Mouse (Mus musculus) gastrocnemius, postnatal 4 days (tissue): Measurements from ENCODE around the gene Tbc1d7. TPM values are rescaled to one million over a fixed set of nuclear protein-coding genes. Genes with fewer than 3 reads are reported as not detected.

Source experiments
- DNase-seq, 2 experiments: peaks; one replicate each; pipeline ENCODE4 v3.0.0; 2021 to 2022; ENCODE audit warnings: low spot score in 2 of 2, mixed read lengths in 2 of 2
- long read RNA-seq, 2 experiments: library from polyadenylated mRNA; stranded (forward); transcript quantifications; one replicate each; pipeline ENCODE4 v2.0.0; 2021
- total RNA-seq, 2 experiments: library from RNA; stranded (reverse); gene quantifications; 2 replicates each; pipeline ENCODE4 v1.2.3; 2021

The Tbc1d7 gene
- total RNA-seq = 10 to 100 TPM; 24.0 to 26.8 TPM
- long read RNA-seq, experiment 1, transcript Tbc1d7-202 (8 exons, 1,246 nt) = major isoform, 26 of 45 reads
- long read RNA-seq, experiment 1, partial matches to known transcripts = 2 of 45 reads
- long read RNA-seq, experiment 1, other reads (novel, unspliced or antisense) = 13 of 45 reads
- long read RNA-seq, experiment 2, transcript Tbc1d7-202 (8 exons, 1,246 nt) = major isoform, 20 of 36 reads
- long read RNA-seq, experiment 2, partial matches to known transcripts = 2 of 36 reads
- long read RNA-seq, experiment 2, other reads (novel, unspliced or antisense) = 11 of 36 reads

DNA sequence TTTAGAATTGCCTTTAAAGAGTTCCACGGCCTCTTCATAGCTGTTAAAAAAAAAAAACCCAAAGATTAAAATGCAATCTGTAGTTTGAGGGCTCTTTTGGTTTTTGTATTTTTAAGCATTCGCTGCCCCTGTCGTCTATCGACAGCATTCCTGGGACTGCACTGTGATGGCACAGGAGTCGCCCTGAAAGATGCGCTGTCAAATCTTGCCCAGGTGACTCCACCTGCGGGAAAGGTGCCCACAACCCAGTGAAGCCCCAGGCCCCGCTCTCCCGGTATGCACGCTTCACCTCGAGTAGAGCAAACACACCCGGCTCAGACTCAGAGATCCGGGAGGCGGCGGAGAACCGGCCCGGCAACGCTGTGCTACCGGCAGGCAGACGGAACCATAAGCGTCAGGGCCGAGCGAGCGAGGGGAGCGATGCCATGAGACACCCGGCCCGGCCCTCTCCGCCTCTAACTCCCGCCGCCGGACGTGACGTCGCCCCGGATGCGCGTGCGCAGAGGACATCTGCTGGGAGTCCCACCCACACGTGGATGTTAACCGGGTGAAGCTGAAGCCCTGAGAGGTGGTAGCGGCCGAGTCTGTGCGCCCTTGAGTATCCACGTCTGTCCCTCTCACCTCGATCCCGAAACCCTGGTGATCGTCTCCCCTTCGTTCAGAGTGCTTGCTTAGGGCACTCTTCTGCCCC is at the start of gene Tbc1d7:
Gene Tbc1d7 (minus strand): TSS at position 482 of the 691 bp plus-strand sequence.
- peak; percentile 99 to 100 for DNase-seq

DNA sequence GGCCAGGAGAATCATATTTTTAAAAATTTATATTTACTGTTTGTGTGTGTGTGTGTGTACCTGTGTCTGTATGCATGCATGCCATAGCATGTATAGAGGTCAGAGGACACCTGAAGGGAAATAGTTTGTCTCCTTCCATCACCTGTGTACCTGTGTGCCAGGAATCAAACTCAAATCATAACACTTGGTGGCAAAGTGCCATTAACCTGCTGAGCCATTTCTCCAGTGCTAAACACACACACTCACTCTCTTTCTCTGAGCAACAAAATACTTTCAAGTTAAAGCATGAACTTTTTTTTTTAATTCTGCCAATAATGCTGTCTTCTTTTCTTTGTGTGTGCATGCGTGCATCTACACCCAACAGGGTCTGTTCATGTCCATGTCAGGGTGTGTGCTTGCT is 49.3 kb upstream of the Tbc1d7 start:
- no peak for DNase-seq

DNA sequence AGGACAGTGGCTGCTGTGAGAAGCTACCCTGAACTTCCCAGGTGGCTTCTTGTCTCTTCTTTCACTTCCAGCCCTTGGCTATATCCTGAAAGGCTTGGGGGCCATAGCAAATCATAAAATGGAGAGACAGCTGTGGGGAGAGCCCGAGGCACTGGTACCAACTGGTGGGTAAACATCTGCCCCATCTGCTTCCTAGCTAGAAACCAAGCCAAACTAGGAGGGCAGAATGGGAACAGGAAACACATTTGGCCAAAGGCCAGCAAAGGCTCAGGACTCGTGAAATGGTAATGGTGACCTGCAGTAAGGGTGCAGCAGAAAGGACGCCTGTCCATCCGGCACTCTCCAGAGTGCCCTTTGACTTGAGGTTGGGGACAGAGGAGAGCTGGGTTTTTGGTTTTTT is 47.5 kb upstream of the Tbc1d7 start:
- DNase-seq = no peak

DNA sequence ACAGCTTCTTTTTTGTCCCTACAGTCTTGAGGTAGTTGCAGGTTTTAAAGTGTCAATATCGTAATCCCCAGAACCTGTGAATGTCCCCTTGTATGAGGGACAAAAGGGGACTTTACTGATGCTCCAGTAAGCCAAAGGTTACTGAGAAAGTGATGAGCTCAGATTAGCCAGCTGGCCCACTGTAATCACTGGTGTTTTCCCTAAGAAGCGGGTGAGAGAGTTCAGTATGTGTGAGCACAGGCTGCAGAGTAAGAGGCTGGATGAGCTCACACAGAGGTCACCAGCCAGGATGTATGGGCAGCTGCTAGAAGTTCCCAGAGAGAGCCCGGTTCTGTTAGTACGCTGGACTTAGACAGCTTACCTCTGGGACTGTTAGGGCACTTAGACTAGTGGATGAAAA is 47.0 kb upstream of the Tbc1d7 start:
- no peak for DNase-seq

DNA sequence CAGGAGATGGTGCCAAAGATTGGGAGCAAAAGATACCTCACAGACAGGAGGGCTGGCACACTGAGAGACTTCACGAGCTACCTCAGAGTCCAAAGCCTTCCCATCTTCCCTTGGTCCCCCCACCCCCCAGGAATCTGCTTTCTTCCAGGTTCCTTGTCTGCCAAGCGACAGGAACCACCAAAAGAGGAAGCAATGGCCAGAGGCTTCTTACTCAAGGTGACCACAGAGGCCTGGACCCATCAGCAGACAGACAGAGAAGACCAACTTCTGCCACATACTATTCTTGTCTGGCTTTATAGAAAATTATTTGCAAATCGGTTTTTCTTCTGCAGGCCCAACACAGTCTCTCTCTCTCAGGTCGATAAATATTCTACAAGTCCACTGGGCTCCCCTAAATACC is 46.4 kb upstream of the Tbc1d7 start:
- no peak for DNase-seq

DNA sequence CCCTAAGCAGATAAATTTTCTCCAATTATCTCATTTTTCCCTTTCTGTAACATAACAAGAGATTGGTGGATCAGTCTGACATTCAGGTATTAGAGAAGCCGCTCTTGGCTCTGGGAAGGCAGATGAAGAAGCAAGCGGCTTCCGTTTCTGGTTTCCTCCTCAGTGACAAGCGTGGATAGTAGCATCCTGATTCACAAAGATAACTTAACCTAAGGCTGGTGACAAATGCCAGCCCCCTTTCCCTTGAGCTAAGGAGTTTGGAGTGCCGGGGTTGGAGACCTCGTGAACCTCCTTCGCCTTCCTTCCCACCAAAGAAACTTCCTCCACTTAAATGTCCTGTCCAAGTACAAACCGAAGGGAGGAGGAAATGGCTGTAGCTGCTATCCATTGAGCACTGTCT is 45.8 kb upstream of the Tbc1d7 start:
- no peak for DNase-seq

DNA sequence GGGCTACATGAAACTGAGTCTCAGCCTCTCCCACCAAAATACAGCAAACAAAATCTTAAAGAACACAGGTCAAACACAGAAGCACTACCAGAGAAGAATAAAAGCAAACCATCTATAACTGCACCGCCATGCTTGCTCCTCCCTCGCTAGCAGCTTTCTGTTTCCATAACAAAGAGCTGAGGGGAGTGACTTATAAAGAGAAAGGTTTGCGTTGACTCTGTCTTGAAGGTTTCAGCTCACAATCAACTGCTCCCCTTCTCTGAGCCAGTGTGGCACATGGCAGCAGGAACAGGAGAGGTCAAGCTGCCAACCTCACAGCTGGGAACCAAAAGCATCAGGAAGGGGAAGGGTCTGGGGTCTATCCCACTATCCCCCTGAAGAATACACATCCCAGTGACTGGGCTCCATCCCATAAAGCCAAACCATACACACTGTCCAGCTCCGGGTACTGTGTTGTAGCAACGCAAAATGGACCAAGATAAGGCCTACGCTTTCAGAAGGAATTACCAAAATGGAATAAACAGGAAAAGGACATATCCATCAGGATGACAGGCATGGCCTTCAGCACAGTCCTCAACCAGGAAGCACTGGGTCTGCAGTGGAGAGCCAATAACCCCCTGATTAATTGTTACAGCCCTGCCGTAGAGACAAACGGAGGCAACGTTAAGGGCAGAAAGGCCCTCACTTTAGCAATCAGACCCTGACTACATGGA is 44.8 kb upstream of the Tbc1d7 start:
- no peak for DNase-seq

DNA sequence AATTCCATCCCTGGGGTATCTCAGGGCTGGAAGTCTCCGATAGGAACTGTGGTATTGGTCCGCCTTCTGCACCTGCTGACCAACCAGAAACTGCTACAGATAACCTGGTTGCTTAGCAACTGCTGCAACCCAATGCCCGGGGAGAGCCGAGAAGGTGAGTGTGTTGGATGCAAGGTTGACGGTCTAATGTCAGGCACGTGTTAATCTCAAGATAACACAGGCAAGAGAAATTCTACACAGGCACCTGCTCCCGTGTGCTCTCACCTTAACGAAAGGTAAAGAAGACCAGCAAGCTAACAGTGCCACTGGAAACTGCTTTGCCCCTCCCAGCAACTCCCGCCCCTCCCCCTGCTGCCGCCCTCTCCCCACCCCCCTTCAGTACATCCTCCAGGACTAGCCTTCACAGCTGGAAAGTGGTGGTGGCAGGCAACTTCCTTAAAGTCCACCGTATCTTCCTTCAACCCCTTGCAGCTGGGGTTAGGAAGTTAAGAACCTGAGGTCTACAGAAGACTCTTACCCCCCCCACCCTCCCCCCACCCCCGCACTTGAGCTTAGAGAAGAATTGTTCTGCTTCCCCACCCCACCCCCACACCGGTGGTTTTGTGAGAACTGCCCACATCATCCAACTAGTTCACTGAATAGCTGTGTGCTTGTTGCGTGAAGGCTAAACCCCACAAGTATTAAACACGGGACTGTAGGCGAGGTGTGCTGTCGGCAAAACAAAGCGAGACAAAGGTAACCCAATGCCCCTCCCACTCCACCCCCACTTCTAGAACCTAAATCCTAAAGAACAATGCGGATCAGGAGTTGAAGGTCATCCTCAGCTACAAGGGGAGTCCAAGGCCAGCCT is 44.1 kb upstream of the Tbc1d7 start:
- DNase-seq = no peak

DNA sequence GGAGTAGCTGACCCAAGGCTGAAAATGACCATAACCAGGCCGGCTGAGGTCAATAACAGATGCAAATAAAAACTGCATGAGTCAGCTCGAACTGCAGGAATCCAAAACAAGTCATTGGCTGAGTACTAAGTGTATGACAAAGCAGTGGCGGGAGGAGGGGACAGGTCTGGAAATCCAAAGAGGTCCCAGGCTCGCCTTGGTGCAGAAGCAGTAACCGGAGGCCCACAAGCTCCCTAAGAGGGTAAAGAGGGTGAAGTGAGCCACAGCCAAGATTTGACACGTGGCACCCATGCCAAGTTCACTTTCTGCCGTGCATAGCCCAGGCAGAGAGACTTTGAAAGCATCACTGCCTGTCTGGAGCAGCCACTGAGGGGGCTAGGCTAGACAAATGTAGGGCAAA is 41.0 kb upstream of the Tbc1d7 start:
- peak in 1 of 2 experiments; percentile 36 for DNase-seq

DNA sequence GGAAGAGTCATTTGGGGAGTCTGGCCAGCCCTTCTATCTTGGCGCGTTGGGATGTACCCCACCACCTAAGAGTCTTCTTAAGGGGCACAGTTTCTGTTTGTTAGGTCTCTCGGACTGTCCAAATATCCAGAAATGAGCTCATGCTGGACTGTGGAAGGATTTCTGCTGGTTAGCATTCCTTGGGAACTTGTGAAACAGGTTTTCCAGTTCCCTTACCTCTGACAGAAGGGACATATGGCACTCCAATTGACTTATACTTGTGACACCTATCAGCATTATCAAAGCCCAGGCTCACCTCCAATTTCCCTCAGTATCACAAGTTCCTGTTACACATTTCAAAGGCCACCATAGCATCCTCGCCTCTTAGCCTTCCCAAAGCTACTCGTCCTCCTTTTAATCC is 39.7 kb upstream of the Tbc1d7 start:
- no peak for DNase-seq

DNA sequence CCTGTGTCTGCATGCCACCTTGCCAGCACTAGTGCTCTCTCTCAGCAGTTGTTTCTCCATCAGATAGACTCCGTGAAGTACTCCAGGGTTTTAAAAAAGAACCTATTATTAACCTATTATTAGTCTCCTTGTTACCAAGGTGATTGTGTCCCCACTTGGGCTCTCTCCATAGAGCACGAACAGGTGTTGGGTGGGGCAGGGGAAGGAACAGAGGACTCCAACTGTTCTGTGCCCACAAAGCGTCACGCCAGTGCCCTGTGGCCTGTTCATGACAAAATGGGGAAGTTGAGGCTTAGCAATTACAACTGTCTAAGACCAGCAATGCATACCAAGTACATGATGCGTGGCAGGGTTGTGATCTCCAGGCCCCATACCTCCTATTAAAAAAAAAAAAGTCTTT is 38.3 kb upstream of the Tbc1d7 start:
- no peak for DNase-seq

DNA sequence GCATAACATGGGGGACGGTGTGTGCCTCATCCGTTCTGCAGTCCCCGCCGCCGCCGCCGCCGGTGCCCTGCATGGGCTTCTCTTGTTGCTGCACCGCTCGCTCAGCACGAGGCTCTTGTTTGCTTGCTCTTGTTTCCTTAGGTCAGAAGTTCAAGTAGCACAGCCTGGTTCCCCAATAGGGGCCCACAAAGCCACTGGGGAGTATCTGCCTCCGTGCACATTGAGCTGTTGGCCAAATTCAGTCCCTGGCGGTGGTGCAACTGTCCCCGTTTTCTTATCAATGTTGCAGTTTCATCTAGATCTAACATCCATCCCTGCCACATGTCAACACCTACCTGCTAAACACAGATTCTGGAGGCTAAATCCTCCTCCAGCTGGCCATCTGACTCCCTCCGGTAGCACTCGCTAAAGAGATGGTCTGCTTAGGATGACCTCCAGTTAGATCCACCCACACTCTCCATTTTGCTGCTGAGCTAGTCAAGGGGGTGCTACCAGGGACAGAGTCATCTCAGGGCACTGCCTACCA is 37.7 kb upstream of the Tbc1d7 start:
- DNase-seq = no peak

DNA sequence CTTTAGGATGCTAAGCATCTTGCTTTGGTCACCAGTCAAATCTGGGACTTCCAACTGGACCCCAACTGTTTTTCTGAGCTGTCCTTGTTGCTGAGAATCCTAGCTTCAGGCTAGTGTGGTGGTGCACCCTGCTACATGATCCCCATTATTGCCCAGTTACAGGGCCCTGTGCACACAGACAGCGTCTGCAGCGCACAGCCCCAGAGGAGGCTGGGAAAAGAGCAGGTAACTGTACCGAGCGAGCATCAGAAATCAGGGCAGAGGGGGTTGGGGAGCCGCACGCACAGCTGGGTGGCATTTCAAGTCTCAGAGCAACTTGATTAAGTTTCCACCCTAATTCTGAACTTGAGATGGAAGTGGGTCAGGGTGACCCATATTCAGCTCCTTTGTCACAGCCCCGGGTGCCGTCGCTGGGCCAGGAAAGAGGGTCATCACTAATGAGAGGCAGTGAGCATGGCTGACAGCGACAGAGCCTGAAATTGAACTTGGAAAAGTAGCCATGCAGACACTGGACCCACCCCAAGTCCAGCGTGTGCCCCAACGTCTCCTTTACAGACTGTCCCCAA is 34.9 kb upstream of the Tbc1d7 start:
- no peak for DNase-seq

DNA sequence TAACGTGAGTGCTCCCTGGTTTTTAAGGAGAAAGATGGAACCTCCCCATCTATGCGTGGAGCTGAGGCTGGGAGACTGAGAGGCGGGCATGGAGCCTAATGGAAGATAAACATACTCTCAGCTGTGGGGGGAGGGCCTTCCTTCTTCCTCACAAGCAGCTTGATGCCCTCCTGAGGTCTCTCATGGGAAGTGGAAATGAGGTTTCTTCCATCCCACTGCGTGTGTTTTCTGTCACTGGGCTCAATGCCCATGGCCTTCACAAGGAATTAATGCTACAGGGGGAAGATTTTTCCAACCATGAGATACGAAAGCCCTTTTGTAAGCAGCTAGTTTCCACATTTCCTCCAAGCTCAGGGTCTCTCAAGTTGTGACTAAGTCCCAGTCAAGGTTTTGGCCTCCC is 32.3 kb upstream of the Tbc1d7 start:
- no peak for DNase-seq

DNA sequence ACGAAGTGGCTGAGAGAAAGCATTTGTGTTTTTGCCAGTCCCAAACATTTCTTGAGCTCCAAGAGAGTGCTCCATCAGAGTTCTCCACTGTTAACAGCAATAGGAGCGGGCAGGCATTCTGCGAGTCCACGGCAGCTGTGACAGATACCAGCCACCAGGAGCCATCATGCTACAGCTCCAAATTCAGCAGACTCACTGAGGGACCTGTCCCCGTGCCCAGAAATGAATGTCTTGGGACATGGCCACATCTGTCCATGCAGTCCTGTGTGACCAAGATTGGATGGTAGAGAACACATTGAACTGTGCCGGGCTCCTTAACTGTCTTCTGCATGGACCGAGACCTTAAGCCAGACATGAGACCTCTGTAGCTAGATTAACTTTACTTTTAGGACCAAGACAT is 31.9 kb upstream of the Tbc1d7 start:
- peak in 1 of 2 experiments; percentile 46 for DNase-seq

DNA sequence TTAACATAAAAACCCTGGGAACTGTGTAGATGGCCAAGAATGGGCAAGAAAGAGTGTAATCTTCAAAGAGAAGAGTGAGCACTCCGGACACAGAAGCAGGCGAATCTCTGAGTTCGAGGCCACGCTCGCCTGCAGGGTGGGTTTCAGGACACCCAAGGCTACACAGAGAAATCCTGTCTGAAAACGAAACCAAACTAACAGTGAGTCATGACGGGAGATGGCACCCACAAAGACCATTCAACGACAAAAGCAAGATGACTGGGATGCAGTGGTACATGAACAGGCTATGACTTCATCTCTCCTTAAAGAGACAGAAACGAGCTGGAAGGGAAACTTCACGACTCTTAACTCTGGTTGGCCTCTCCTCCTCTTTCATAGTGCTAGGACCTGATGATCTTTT is 31.1 kb upstream of the Tbc1d7 start:
- no peak for DNase-seq

DNA sequence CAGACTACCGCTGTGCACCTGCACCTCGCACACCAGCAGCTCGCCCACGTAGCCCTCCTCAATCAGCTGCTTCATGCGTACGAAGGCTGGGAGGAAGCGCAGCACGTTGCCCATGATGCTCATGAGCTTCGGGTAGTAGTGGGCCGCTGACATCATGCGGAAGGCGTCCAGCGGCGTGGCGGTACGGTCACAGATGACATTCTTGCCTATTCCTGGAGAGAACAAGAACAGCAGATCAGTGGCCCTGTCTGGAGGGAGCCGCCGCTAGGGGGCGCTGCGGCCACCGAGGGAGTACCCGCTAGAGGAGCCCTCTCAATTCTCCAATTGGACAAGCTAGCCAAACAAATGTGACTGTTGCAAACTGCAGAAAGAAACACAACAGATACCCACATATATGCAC is 29.7 kb upstream of the Tbc1d7 start:
- peak in 1 of 2 experiments; percentile 38 for DNase-seq

DNA sequence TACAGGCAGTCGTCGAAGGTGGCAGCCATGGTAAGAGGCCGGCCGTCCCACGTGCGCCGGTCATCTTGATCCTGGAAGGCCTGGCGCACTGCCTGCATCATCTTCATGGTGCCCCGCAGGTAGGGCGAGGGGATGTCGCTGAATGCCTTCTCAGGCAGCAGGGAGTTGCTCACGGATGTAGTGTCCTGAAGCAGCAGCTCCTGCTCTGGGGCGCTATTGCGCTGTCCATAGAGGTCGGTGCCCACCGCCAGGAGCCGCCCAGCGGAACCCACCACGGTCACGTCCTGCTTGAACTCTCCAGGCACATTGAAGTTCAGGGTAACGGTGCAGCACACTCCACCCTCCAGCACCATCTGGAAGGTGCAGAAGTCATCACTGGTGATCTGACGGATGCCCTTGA is 29.2 kb upstream of the Tbc1d7 start:
- no peak for DNase-seq

DNA sequence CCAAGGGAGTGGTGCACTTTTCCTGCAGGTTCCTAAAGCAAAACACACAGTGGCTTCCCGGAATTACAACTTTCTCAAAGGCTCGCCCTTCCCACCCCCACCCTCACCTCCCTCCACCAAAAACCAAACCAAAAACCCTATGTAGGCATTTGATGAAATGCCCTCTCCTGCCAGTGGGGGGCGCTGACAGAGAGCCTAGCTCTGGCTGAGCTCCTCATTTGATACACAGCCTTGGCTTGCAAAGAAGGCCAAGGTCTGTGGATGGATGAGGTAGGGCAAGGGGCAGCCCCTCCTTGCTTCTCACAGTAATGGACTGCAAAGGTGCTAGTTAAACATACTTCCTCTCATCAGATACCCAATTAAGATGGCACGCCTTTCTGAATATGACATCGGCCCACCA is 28.4 kb upstream of the Tbc1d7 start:
- DNase-seq = peak in 1 of 2 experiments; percentile 38

DNA sequence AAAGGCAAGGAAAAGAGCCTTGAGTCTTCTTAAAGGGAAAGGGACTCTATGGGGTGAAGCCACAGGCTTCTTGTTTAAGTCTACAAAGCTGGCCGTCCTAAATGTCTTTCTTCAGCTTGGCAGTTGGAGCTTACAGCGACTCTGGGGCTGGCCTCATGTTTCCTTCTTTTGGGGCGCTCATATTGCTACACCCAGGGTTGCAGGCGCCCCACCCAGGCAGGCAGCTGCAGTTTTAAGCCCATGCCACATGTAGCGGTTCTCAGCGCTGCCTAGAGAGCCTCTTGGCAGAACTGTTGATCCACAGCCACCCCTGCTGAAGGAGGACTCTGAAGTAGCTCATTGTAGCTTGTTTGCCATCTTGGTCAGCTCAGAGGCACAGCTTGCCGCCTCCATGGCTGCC is 28.0 kb upstream of the Tbc1d7 start:
- DNase-seq = no peak

DNA sequence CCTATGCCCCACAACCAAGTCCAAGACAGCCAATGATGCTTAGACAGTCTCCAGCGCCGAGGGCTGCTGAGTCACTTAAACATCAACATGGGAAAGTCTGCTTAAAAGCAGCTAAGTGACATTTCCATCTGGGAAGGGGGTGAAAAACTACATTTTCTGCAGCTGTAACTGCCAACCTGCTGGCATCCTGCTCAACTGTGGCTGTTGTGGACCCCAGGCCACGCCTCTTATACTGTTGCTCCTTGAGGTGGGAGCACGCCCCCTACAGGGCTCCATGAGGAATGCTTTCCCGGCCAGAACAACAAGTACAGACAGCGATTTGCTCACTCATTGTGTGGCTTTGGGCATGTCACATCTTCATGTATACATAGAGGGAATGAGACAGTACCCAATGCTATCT is 25.9 kb upstream of the Tbc1d7 start:
- DNase-seq = no peak
